9 mouse cellular contexts compared by ENCODE assay signal in the genomic region with DNA sequence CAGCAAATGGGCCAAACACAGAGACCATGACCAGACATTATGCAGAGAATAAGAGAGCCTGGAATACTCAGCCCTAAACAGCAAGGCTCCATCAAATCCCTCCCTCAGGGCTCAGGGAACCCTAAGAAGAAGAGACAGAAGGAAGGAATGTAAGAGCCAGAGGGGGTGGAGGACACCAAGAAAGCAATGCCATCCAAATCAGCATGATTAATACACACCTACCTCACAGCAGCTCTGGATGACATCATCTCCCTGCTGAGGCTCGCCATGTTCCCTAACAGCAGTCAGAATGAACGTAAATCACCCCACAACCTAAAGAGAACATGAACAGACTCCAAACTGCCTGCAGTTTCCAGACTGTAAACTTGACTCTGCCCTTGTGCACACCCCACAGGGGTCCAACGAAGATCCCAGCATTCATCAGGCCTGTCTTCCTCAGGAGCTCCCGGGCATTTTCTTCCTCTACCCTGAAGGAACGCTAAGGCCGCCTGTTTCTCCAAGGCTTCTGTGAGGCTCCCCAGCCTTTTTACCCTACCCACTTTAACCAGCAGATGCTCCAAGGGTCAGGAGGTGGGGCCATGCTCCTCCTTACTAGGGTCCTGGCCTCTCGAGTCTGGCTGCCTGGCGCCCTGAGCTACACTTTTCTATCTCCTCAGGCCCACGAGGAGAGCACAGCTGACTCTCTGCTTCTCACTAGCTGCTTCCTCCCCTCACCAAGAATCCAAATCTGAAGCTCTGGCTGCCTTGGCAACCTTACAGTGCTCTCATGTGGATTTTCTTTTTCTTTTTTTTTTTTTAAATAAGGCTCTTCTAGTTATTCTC. TPM values are rescaled to one million over a fixed set of nuclear protein-coding genes. Genes with fewer than 3 reads are reported as not detected.
DNase-seq lines count a peak whose midpoint lies in the region; ATAC-seq and TF ChIP-seq lines count a peak whose summit lies in the region.
"Had no signal": no experiment of that assay in that cellular context is flagged by ENCODE, and none has a peak within 500 bp of the region (broad histone marks: within the 10 kb centered on the region; RNA-seq: fewer than 3 reads in every experiment).

No protein-coding gene starts in this region.

- no peak for TF ChIP-seq CTCF in lung, embryonic 14.5 days (IDR thresholded peaks at IDR 0.05; ENCODE audit: low read depth)
- TF ChIP-seq CTCF in olfactory bulb, adult 2 months (IDR thresholded peaks at IDR 0.05; ENCODE audit: insufficient read depth, low read depth, low read length): no peak

- 17% methylated on average over 9 of the region's 9 CpGs for WGBS in lung, embryonic 14.5 days
- WGBS in embryonic facial prominence, embryonic 13.5 days: 21% methylated on average over 9 of the region's 9 CpGs
- 19% methylated on average over 9 of the region's 9 CpGs for WGBS in hindbrain, embryonic 14.5 days
- WGBS in olfactory bulb, adult 2 months: 11% methylated on average over 9 of the region's 9 CpGs

- peaks cover 13% of the 10 kb centered on the region for H3K4me1 ChIP-seq in lung, embryonic 14.5 days (ENCODE audit: insufficient read depth)
- H3K4me1 ChIP-seq in embryonic facial prominence, embryonic 13.5 days: peaks cover 51% of the 10 kb centered on the region
- H3K4me1 ChIP-seq in hindbrain, embryonic 14.5 days (replicated peaks; ENCODE audit: control insufficient read depth, insufficient read depth, low read length): peaks cover 45% of the 10 kb centered on the region
- H3K4me1 ChIP-seq in olfactory bulb, adult 2 months (ENCODE audit: control insufficient read depth, insufficient read depth, low read length): peaks cover 21% of the 10 kb centered on the region

- no peaks in the 10 kb centered on the region for H3K36me3 ChIP-seq in lung, embryonic 14.5 days (ENCODE audit: insufficient read depth)
- no peaks in the 10 kb centered on the region for H3K36me3 ChIP-seq in embryonic facial prominence, embryonic 13.5 days
- H3K36me3 ChIP-seq in hindbrain, embryonic 14.5 days (replicated peaks; ENCODE audit: control insufficient read depth, insufficient read depth): no peaks in the 10 kb centered on the region

- peak overlapping the region; percentile 2; the same call in 1 of the 2 replicates for H3K9ac ChIP-seq in lung, embryonic 14.5 days
- peak overlapping the region; percentile 49; the same call in 1 of the 2 replicates for H3K9ac ChIP-seq in embryonic facial prominence, embryonic 13.5 days
- peak overlapping the region; percentile 37 for H3K9ac ChIP-seq in hindbrain, embryonic 14.5 days

- H3K4me2 ChIP-seq in lung, embryonic 14.5 days: no peak overlapping the region
- peak overlapping the region; percentile 39 for H3K4me2 ChIP-seq in embryonic facial prominence, embryonic 13.5 days
- peak overlapping the region; percentile 29 for H3K4me2 ChIP-seq in hindbrain, embryonic 14.5 days (replicated peaks)

- H3K9me3 ChIP-seq in lung, embryonic 14.5 days (ENCODE audit: low read depth, low read length): no peaks in the 10 kb centered on the region
- no peaks in the 10 kb centered on the region for H3K9me3 ChIP-seq in embryonic facial prominence, embryonic 13.5 days
- no peaks in the 10 kb centered on the region for H3K9me3 ChIP-seq in hindbrain, embryonic 14.5 days (ENCODE audit: control insufficient read depth, low read length)

- ATAC-seq in lung, embryonic 14.5 days (ENCODE audit: insufficient read depth): no peak; the same call in 1 of the 2 replicates
- ATAC-seq in embryonic facial prominence, embryonic 13.5 days (ENCODE audit: insufficient number of reproducible peaks, insufficient read depth, low FRiP score, low TSS enrichment, low read depth): no peak
- peak; percentile 65 for ATAC-seq in hindbrain, embryonic 14.5 days (ENCODE audit: low FRiP score)
- ATAC-seq: Patski had no signal

- no peaks in the 10 kb centered on the region for H3K27me3 ChIP-seq in lung, embryonic 14.5 days (ENCODE audit: insufficient read depth, low read length)
- no peaks in the 10 kb centered on the region for H3K27me3 ChIP-seq in embryonic facial prominence, embryonic 13.5 days
- H3K27me3 ChIP-seq in hindbrain, embryonic 14.5 days (ENCODE audit: control insufficient read depth, insufficient read depth, low read length): no peaks in the 10 kb centered on the region
- H3K27me3 ChIP-seq: Patski had no signal

- no peak overlapping the region for H3K4me3 ChIP-seq in lung, embryonic 14.5 days (ENCODE audit: low read depth, low read length)
- no peak overlapping the region for H3K4me3 ChIP-seq in embryonic facial prominence, embryonic 13.5 days
- H3K4me3 ChIP-seq in hindbrain, embryonic 14.5 days (replicated peaks; ENCODE audit: low read length): no peak overlapping the region
- H3K4me3 ChIP-seq in olfactory bulb, adult 2 months (ENCODE audit: insufficient read depth, low read depth, low read length): peak overlapping the region; percentile 25

- intact Hi-C loops in left cerebral cortex, postnatal 25 days (cut with DNase I): loop anchor here (1.0 kb wide), 2 partner anchors 12 to 18 kb away; no protein-coding TSS in a partner anchor

- peak; percentile 61 for DNase-seq in lung, embryonic 14.5 days
- DNase-seq in lung, postnatal 14 days: no peak
- peak; percentile 40 for DNase-seq in hindbrain, embryonic 14.5 days (ENCODE audit: low spot score)
- DNase-seq in left cerebral cortex, postnatal 25 days (ENCODE audit: low spot score in 2 of 2): peak; percentile 72 to 89
- no peak for DNase-seq in urinary bladder, postnatal 36 days (ENCODE audit: low spot score in 2 of 2)
- DNase-seq in thymus, postnatal 14 days: no peak

- TF ChIP-seq POLR2A in olfactory bulb, adult 2 months (IDR thresholded peaks at IDR 0.05; ENCODE audit: insufficient read depth, low read depth, low read length): no peak

- H3K27ac ChIP-seq in lung, embryonic 14.5 days (ENCODE audit: low read depth): peak overlapping the region; percentile 39; the same call in 1 of the 2 replicates
- peak overlapping the region; percentile 81 for H3K27ac ChIP-seq in embryonic facial prominence, embryonic 13.5 days
- peak overlapping the region; percentile 80 for H3K27ac ChIP-seq in hindbrain, embryonic 14.5 days
- H3K27ac ChIP-seq in olfactory bulb, adult 2 months (ENCODE audit: insufficient read depth, low read depth, low read length): peak overlapping the region; percentile 95

RNA-seq across cellular contexts. Expression of gene Rnf169, which starts 15.0 kb away (rescaled TPM):
- polyA plus RNA-seq in lung, embryonic 14.5 days (2014; fragmentation: Nextera tagmentation; extraction: Ambion mirVana): 7.8 and 8.1 TPM in 2 replicates
- polyA plus RNA-seq in embryonic facial prominence, embryonic 13.5 days (2015; fragmentation: Nextera tagmentation; extraction: Ambion mirVana): 6.6 and 7.9 TPM in 2 replicates
- polyA plus RNA-seq in hindbrain, embryonic 14.5 days (2014; fragmentation: Nextera tagmentation; extraction: Ambion mirVana): 5.3 and 5.8 TPM in 2 replicates
- total RNA-seq in left cerebral cortex, postnatal 25 days (2021): 10 to 100 TPM; 45.6 to 50.8 TPM
- 42.4 TPM in 1 of 2 replicates, not detected in the other for polyA plus RNA-seq in olfactory bulb, adult 2 months (2012; ENCODE audit: insufficient read depth, insufficient read length, low replicate concordance, missing spikeins)

RNA-seq across cellular contexts. Expression of gene Chrdl2, which starts 40.7 kb away (rescaled TPM):
- polyA plus RNA-seq in lung, embryonic 14.5 days (2014; fragmentation: Nextera tagmentation; extraction: Ambion mirVana): 0.12 TPM in 1 of 2 replicates, not detected in the other
- 1.1 and 2.2 TPM in 2 replicates for polyA plus RNA-seq in embryonic facial prominence, embryonic 13.5 days (2015; fragmentation: Nextera tagmentation; extraction: Ambion mirVana)
- 0.31 and 0.67 TPM in 2 replicates for polyA plus RNA-seq in hindbrain, embryonic 14.5 days (2014; fragmentation: Nextera tagmentation; extraction: Ambion mirVana)
- under 1 TPM in 1 of 2 experiments, not detected in 1; 0.41 TPM for total RNA-seq in left cerebral cortex, postnatal 25 days (2021)
- not detected in 2 replicates for polyA plus RNA-seq in olfactory bulb, adult 2 months (2012; ENCODE audit: insufficient read depth, insufficient read length, low replicate concordance, missing spikeins)

Comparison
In these comparisons a context has a peak if more than half of its experiments do, and no peak if none do; other contexts are left out.
1. DNase-seq: peak in lung, embryonic 14.5 days (single experiment), hindbrain, embryonic 14.5 days (single experiment) and left cerebral cortex, postnatal 25 days (2 of 2); none in lung, postnatal 14 days (single experiment), urinary bladder, postnatal 36 days (0 of 2) and thymus, postnatal 14 days (single experiment).
2. H3K27ac ChIP-seq: peak in every context shown above with its lines; median percentile 95 in olfactory bulb, adult 2 months; 81 in embryonic facial prominence, embryonic 13.5 days; 80 in hindbrain, embryonic 14.5 days; 39 in lung, embryonic 14.5 days.
3. Peak in every context shown above with its lines, with median percentiles within 50 percentile points of each other: H3K9ac ChIP-seq.